Mouse (Mus musculus): ENCODE measurements at regions not wholly inside any gene's neighbourhood (a gene's known extent, or its start where the extent isn't known, plus 50 kb on each side); places are given as distances from the start of the nearest gene placed in this dataset. TPM values are rescaled to one million over a fixed set of nuclear protein-coding genes. Genes with fewer than 3 reads are reported as not detected.

DNA sequence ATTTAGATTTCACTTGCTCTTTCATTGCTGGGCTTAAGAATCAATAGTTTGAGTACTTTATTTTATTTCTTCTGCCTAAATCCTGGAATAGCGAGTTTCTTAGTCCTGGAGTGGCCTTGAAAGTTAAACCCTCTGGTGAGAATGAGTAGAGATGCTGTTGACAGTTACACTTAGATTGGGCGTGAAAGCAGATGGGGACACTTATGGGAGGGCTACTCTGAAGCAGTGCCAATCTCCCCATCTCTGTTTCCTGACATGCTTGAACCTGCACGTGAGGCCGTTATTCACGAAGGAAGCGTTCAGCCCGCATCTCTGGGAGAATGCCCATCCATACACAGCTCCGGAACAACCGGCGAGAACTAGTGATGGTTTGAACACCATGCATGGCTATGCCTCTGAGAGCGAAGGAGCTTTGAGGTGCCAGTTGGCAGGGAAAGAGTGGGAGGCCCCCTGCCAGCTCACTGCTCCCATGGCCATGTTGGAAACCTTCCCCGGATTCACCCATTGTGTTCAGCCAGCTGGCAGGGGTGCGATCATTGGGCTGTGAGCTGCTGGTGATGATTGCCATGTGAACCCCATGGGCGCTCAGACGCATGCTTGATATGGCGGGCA is 792.2 kb upstream of the Got2 start:
- Histone ChIP-seq H3K27me3 (ENCODE audit: control insufficient read depth, insufficient read depth, low read depth, low read length) (no peaks in the 10 kb centered on the region), H3K4me3 (ENCODE audit: low read depth, low read length) (no peak overlapping the region), H3K4me1 (ENCODE audit: control insufficient read depth, insufficient read depth, low read length) (no peaks in the 10 kb centered on the region), H3K36me3 (ENCODE audit: control insufficient read depth, insufficient read depth, low read length) (no peaks in the 10 kb centered on the region), H3K9me3 (replicated peaks; ENCODE audit: control insufficient read depth, low read length, poor library complexity, severe bottlenecking) (no peaks in the 10 kb centered on the region), H3K27ac (ENCODE audit: low read length) (no peak overlapping the region), H3K4me2 (ENCODE audit: low read length) (no peak overlapping the region), H3K9ac (ENCODE audit: low read depth, low read length) (no peak overlapping the region)
- ATAC-seq: peak; percentile 76
- 86% methylated on average over 16 of the region's 16 CpGs for WGBS

DNA sequence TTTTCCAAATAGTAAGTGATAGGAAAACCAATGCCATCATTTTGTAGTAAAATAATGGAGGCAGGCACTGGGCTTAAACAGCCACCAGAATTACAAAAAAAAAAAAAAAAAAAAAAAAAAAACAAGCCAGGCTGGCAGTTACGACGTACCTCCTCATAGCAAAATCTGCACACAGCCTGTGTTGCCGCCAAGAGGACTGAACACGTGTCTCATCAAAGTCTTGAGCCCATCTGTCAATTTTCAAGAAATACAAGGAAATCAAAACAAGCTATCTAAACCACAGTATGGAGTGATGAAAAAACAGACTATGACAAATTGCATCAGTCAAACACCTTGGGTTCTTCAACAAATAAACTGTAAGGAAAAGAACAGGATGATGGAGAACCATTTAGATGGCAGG is 791.2 kb upstream of the Got2 start:
- ATAC-seq: no peak
- no peaks in the 10 kb centered on the region for H3K36me3 ChIP-seq (ENCODE audit: control insufficient read depth, insufficient read depth, low read length)
- no peaks in the 10 kb centered on the region for H3K27me3 ChIP-seq (ENCODE audit: control insufficient read depth, insufficient read depth, low read depth, low read length)
- no peak overlapping the region for H3K4me3 ChIP-seq (ENCODE audit: low read depth, low read length)
- H3K4me2 ChIP-seq (ENCODE audit: low read length): no peak overlapping the region
- H3K27ac ChIP-seq (ENCODE audit: low read length): no peak overlapping the region
- no peaks in the 10 kb centered on the region for H3K9me3 ChIP-seq (replicated peaks; ENCODE audit: control insufficient read depth, low read length, poor library complexity, severe bottlenecking)
- 73% methylated on average over 4 of the region's 4 CpGs for WGBS
- H3K9ac ChIP-seq (ENCODE audit: low read depth, low read length): no peak overlapping the region
- H3K4me1 ChIP-seq (ENCODE audit: control insufficient read depth, insufficient read depth, low read length): no peaks in the 10 kb centered on the region

DNA sequence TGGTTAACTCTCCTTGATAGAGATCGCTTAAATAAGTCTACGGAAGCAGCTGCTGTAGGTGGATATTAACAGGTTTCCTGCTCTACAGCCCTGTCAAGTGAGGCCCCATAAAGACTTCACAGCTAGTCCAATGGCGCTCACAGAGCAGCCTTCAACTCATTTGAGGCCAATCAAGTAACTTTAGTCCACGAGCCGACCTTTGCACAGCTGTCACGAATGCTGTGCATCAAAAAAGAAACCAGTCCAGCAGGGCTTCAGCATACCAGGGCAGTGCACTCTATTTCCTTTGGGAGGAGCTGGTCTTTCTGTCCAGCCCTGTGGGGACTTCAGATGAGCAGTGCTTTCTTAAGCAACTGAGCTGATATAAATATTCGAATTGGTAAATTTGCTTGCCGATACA is 786.4 kb upstream of the Got2 start:
- H3K27me3 ChIP-seq (ENCODE audit: control insufficient read depth, insufficient read depth, low read depth, low read length): no peaks in the 10 kb centered on the region
- H3K4me1 ChIP-seq (ENCODE audit: control insufficient read depth, insufficient read depth, low read length): no peaks in the 10 kb centered on the region
- 64% methylated on average over 8 of the region's 8 CpGs for WGBS
- no peak overlapping the region for H3K27ac ChIP-seq (ENCODE audit: low read length)
- H3K36me3 ChIP-seq (ENCODE audit: control insufficient read depth, insufficient read depth, low read length): no peaks in the 10 kb centered on the region
- no peak for ATAC-seq
- no peak overlapping the region for H3K9ac ChIP-seq (ENCODE audit: low read depth, low read length)
- H3K4me2 ChIP-seq (ENCODE audit: low read length): no peak overlapping the region
- no peaks in the 10 kb centered on the region for H3K9me3 ChIP-seq (replicated peaks; ENCODE audit: control insufficient read depth, low read length, poor library complexity, severe bottlenecking)
- H3K4me3 ChIP-seq (ENCODE audit: low read depth, low read length): no peak overlapping the region

DNA sequence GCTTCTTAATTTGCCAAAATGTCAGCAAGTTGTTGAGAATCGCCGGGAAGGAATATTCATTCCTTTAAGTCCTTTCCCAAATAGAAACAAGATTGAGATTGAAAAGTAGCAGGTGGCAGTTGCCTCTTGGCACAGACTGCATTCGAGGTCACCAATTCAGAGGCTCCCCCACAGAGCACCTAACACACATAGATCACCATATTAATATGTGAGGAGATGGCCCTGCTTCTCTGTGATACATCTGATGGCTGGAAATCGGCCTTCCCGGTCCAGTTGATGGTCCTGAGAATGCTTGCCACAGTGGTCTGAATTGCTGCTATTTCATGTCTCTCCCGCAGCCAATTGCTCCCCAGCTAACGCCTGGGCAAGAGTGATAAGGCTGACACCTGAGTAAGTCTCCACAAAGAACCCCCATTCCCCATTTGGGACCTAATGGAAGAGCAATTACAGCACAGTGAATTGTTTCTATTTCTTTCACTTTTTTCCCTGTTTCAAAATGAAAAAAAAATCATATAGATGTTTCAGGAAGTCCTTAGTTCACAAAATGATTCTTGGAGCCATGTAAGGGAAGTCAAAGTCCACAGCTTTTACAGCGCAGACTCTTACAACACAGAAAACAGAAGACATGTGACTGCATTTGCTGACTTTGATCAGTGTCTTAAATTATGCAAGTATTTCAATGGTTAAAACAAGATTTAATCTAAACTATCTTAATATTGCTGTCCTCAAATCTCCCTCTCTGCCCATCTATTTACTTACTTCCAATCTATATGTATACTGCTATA is 768.3 kb upstream of the Got2 start:
- no peaks in the 10 kb centered on the region for H3K36me3 ChIP-seq (ENCODE audit: control insufficient read depth, insufficient read depth, low read length)
- 73% methylated on average over 8 of the region's 8 CpGs for WGBS
- no peak overlapping the region for H3K9ac ChIP-seq (ENCODE audit: low read depth, low read length)
- H3K4me2 ChIP-seq (ENCODE audit: low read length): no peak overlapping the region
- no peak for ATAC-seq
- H3K9me3 ChIP-seq (replicated peaks; ENCODE audit: control insufficient read depth, low read length, poor library complexity, severe bottlenecking): no peaks in the 10 kb centered on the region
- H3K27me3 ChIP-seq (ENCODE audit: control insufficient read depth, insufficient read depth, low read depth, low read length): no peaks in the 10 kb centered on the region
- H3K4me3 ChIP-seq (ENCODE audit: low read depth, low read length): no peak overlapping the region
- peaks cover 3% of the 10 kb centered on the region; the same call in 1 of the 2 replicates for H3K4me1 ChIP-seq (ENCODE audit: control insufficient read depth, insufficient read depth, low read length)
- H3K27ac ChIP-seq (ENCODE audit: low read length): no peak overlapping the region

DNA sequence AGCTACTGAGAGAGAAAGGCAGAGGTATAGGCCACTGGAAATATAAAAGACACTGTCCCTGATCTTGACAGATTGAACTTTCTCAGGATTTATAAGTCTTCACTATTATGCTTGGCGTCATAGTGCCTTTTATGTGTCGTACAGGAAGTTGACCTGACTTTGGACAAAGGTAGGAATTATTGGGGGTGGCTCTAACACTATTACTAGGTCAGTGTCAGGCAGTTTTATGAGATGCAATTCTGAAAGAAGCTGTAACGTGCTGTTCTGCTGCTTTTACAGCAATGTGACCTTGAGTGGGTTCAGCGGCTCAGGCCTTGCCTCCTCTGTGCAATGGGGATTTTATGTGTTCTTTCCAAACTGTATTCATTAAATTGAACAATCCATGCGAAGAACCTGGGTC is 759.4 kb upstream of the Got2 start:
- Histone ChIP-seq H3K27ac (ENCODE audit: low read length) (no peak overlapping the region), H3K4me3 (ENCODE audit: low read depth, low read length) (no peak overlapping the region), H3K36me3 (ENCODE audit: control insufficient read depth, insufficient read depth, low read length) (no peaks in the 10 kb centered on the region), H3K4me2 (ENCODE audit: low read length) (no peak overlapping the region), H3K27me3 (ENCODE audit: control insufficient read depth, insufficient read depth, low read depth, low read length) (no peaks in the 10 kb centered on the region), H3K9me3 (replicated peaks; ENCODE audit: control insufficient read depth, low read length, poor library complexity, severe bottlenecking) (no peaks in the 10 kb centered on the region), H3K4me1 (ENCODE audit: control insufficient read depth, insufficient read depth, low read length) (no peaks in the 10 kb centered on the region), H3K9ac (ENCODE audit: low read depth, low read length) (no peak overlapping the region)
- WGBS: 81% methylated on average over 5 of the region's 5 CpGs
- ATAC-seq: no peak

Small RNA genes lying in the stretch of these regions (microRNA-seq; reads per million reads assigned to microRNA genes)
- gene Gm24132: not detected

Data from midbrain, embryonic 16.5 days (tissue).